ENCODE assay signal across 7 mouse cellular contexts in the genomic region with DNA sequence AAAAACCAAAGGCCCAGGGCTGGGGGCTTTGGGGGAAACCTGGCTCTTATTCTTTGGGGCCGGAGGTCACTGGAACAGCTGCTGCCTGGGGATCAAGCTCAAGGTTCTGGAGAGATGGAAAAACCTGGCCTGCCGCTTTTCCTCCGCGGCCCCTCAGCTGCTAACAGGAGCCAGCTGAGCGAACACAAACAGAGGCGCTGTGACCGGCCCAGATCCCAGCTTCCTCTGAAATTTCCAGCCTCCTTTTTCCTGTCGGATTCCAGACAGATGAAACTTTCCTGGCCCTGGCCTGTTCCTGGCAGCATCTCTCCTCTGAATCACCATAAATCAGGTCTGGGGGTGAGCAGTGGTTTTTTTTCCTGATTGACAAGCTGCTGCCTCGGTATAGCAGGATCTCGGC. TPM values are rescaled to one million over a fixed set of nuclear protein-coding genes. Genes with fewer than 3 reads are reported as not detected.
DNase-seq lines count a peak whose midpoint lies in the region; ATAC-seq and TF ChIP-seq lines count a peak whose summit lies in the region.

No protein-coding gene starts in this region.

- TF ChIP-seq EP300 in heart, postnatal 0 days (IDR thresholded peaks at IDR 0.05; ENCODE audit: low read depth), result peak; percentile 26; the same call in 1 of the 2 replicates

- peak overlapping the region; percentile 38 for H3K4me2 ChIP-seq in embryonic facial prominence, embryonic 13.5 days
- H3K4me2 ChIP-seq in heart, postnatal 0 days (ENCODE audit: low read depth, low read length), result peak overlapping the region; percentile 10; the same call in 1 of the 2 replicates
- H3K4me2 ChIP-seq in stomach, embryonic 15.5 days, result peak overlapping the region; percentile 8

- TF ChIP-seq CTCF in heart, postnatal 0 days (IDR thresholded peaks at IDR 0.05; ENCODE audit: low read depth), result no peak

- H3K4me3 ChIP-seq in embryonic facial prominence, embryonic 13.5 days, result no peak overlapping the region
- no peak overlapping the region for H3K4me3 ChIP-seq in heart, postnatal 0 days (ENCODE audit: low read depth, low read length)
- H3K4me3 ChIP-seq in stomach, embryonic 15.5 days (replicated peaks), result no peak overlapping the region

- peak; percentile 13 for DNase-seq in adrenal gland, postnatal 25 days
- DNase-seq in heart, postnatal 0 days (ENCODE audit: low spot score), result peak; percentile 78
- peak; percentile 62 to 66 for DNase-seq in kidney, postnatal 36 days
- DNase-seq in cerebellum, adult 11 months, result no peak
- DNase-seq in layer of hippocampus, postnatal 14 days (ENCODE audit: low spot score in 2 of 2), result no peak

- H3K4me1 ChIP-seq in embryonic facial prominence, embryonic 13.5 days, result peaks cover 27% of the 10 kb centered on the region
- peaks cover 22% of the 10 kb centered on the region for H3K4me1 ChIP-seq in heart, postnatal 0 days (ENCODE audit: control insufficient read depth, insufficient read depth)
- peaks cover 16% of the 10 kb centered on the region for H3K4me1 ChIP-seq in stomach, embryonic 15.5 days

- H3K36me3 ChIP-seq in embryonic facial prominence, embryonic 13.5 days, result no peaks in the 10 kb centered on the region
- no peaks in the 10 kb centered on the region for H3K36me3 ChIP-seq in heart, postnatal 0 days (replicated peaks; ENCODE audit: control insufficient read depth, insufficient read depth, low read length)
- no peaks in the 10 kb centered on the region for H3K36me3 ChIP-seq in stomach, embryonic 15.5 days

- no peaks in the 10 kb centered on the region for H3K9me3 ChIP-seq in embryonic facial prominence, embryonic 13.5 days
- no peaks in the 10 kb centered on the region for H3K9me3 ChIP-seq in heart, postnatal 0 days (replicated peaks; ENCODE audit: control insufficient read depth, low read length)
- H3K9me3 ChIP-seq in stomach, embryonic 15.5 days, result no peaks in the 10 kb centered on the region

- WGBS in embryonic facial prominence, embryonic 13.5 days, result 5% methylated on average over 10 of the region's 10 CpGs
- 40% methylated on average over 10 of the region's 10 CpGs for WGBS in heart, postnatal 0 days
- WGBS in stomach, embryonic 15.5 days, result 6% methylated on average over 10 of the region's 10 CpGs

- H3K27ac ChIP-seq in embryonic facial prominence, embryonic 13.5 days, result peak overlapping the region; percentile 78
- peak overlapping the region; percentile 89 for H3K27ac ChIP-seq in heart, postnatal 0 days (ENCODE audit: low read depth)
- peak overlapping the region; percentile 78 for H3K27ac ChIP-seq in stomach, embryonic 15.5 days

- no peak for ATAC-seq in embryonic facial prominence, embryonic 13.5 days (ENCODE audit: insufficient number of reproducible peaks, insufficient read depth, low FRiP score, low TSS enrichment, low read depth)
- peak; percentile 71 for ATAC-seq in heart, postnatal 0 days (ENCODE audit: insufficient read depth, low read depth)
- peak; percentile 29; the same call in 1 of the 2 replicates for ATAC-seq in stomach, embryonic 15.5 days (ENCODE audit: insufficient read depth, low FRiP score, low read depth)

- no peak overlapping the region for H3K9ac ChIP-seq in embryonic facial prominence, embryonic 13.5 days
- 0 out of 2 replicates have a peak overlapping the region, but pooled peaks have one; percentile 13 for H3K9ac ChIP-seq in heart, postnatal 0 days (replicated peaks; ENCODE audit: low read depth, low read length)
- H3K9ac ChIP-seq in stomach, embryonic 15.5 days, result no peak overlapping the region

- H3K27me3 ChIP-seq in embryonic facial prominence, embryonic 13.5 days, result no peaks in the 10 kb centered on the region; the same call in 1 of the 2 replicates
- no peaks in the 10 kb centered on the region for H3K27me3 ChIP-seq in heart, postnatal 0 days (ENCODE audit: control insufficient read depth, insufficient read depth, low read length)
- no peaks in the 10 kb centered on the region for H3K27me3 ChIP-seq in stomach, embryonic 15.5 days (replicated peaks)

RNA-seq across cellular contexts. Expression of a gene that starts 44.9 kb away (rescaled TPM):
- 1.4 and 1.9 TPM in 2 replicates for total RNA-seq in adrenal gland, postnatal 25 days (2021)
- 11.1 and 13.2 TPM in 2 replicates for polyA plus RNA-seq in embryonic facial prominence, embryonic 13.5 days (2015; fragmentation: Nextera tagmentation; extraction: Ambion mirVana)
- 5.2 and 7.5 TPM in 2 replicates for total RNA-seq in heart, postnatal 0 days (2014; rRNA removed; ENCODE audit: low replicate concordance)
- 2.2 and 2.4 TPM in 2 replicates for polyA plus RNA-seq in heart, postnatal 0 days (2015; fragmentation: Nextera tagmentation; extraction: Ambion mirVana)
- 6.8 and 9.0 TPM in 2 replicates for polyA plus RNA-seq in stomach, embryonic 15.5 days (2015; fragmentation: Nextera tagmentation; extraction: Ambion mirVana)
- total RNA-seq in layer of hippocampus, postnatal 14 days (2021), result 10 to 100 TPM; 19.3 to 22.1 TPM

Comparison
In these comparisons a context has a peak if more than half of its experiments do, and no peak if none do; other contexts are left out.
1. DNase-seq: peak in adrenal gland, postnatal 25 days (single experiment), heart, postnatal 0 days (single experiment) and kidney, postnatal 36 days (2 of 2); none in cerebellum, adult 11 months (single experiment) and layer of hippocampus, postnatal 14 days (0 of 2).
2. Peak in every context shown above with its lines, with median percentiles within 50 percentile points of each other: H3K27ac ChIP-seq and H3K4me2 ChIP-seq.